Mouse (Mus musculus): ENCODE data around the gene Parp9.

DNA sequence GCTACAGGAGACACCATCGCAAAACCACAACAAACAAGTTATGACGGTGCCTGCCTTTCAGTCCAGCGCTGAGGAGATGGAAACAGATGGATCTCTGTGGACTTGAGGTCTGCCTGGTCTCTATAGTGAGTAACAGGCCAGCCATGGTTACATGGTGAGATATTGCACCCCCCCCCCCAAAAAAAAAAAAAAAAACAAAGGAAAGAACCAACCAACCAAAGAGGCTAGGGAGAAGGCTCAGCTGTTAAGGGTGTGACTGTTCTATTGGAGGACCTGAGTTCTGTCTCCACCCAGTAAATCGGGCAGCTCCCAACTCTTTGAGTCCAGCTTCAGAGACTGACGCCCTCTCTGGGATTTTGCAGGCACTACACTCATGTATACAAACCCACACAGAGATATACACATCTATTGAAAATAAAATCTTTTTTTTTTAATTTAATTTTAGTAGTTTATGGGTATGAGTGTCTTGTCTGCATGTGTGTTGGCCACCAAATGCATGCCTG is 14.4 kb downstream of the Parp9 start:
- TF ChIP-seq POLR2A (IDR thresholded peaks at IDR 0.05; ENCODE audit: extremely low read depth, insufficient read depth, low read length) (no peak), CTCF (IDR thresholded peaks at IDR 0.05; ENCODE audit: low read depth, low read length) (no peak)
